Mouse (Mus musculus) limb, embryonic 13.5 days (tissue): Measurements from ENCODE around the gene Btn2a2. TPM values are rescaled to one million over a fixed set of nuclear protein-coding genes. Genes with fewer than 3 reads are reported as not detected.

Source experiments
- ATAC-seq: fragments of 200-750 bp; cut with Nextera tagmentation; 2 replicates; pipeline ENCODE4 v1.8.0; 2017; ENCODE audit warnings: low read depth, moderate number of reproducible peaks, moderate TSS enrichment; ENCODE audit not compliant: low FRiP score
- H3K27ac ChIP-seq: fragments of 300-500 bp; sonication (generic); 2 replicates; pipeline ENCODE4 v1.5.1; 2015; ENCODE audit warnings: inconsistent platforms, mild to moderate bottlenecking, moderate library complexity
- H3K27me3 ChIP-seq: fragments of 300-500 bp; sonication (generic); 2 replicates; pipeline ENCODE4 v1.6.1; 2015; ENCODE audit warnings: mild to moderate bottlenecking, inconsistent platforms
- H3K36me3 ChIP-seq: fragments of 300-500 bp; sonication (generic); 2 replicates; pipeline ENCODE4 v1.6.1; 2015; ENCODE audit warnings: inconsistent platforms, mild to moderate bottlenecking, moderate library complexity
- H3K4me1 ChIP-seq: fragments of 300-500 bp; sonication (generic); 2 replicates; pipeline ENCODE4 v1.6.1; 2015; ENCODE audit warnings: inconsistent platforms
- H3K4me2 ChIP-seq: fragments of 300-500 bp; sonication (generic); replicated peaks from 2 replicates; pipeline ENCODE4 v1.6.1; 2015; ENCODE audit warnings: inconsistent platforms, mild to moderate bottlenecking, moderate library complexity
- H3K4me3 ChIP-seq: fragments of 300-500 bp; sonication (generic); 2 replicates; pipeline ENCODE4 v1.5.1; 2015; ENCODE audit warnings: moderate library complexity, mild to moderate bottlenecking, inconsistent platforms
- H3K9ac ChIP-seq: fragments of 300-500 bp; sonication (generic); 2 replicates; pipeline ENCODE4 v1.6.1; 2015; ENCODE audit warnings: mild to moderate bottlenecking, inconsistent platforms
- H3K9me3 ChIP-seq: fragments of 300-500 bp; sonication (generic); 2 replicates; pipeline ENCODE4 v1.6.1; 2016; ENCODE audit warnings: inconsistent platforms
- WGBS: fragments of 180-500 bp; shearing (Covaris S2); methylation state at CpG from one replicate; pipeline ENCODE4 v1.1.7; 2015; 5-methylcytosine and 5-hydroxymethylcytosine counted together
- polyA plus RNA-seq: library from polyadenylated mRNA; unstranded; fragments of >200 nt; fragmentation: Nextera tagmentation; extraction: Ambion mirVana; gene quantifications from 2 replicates; pipeline ENCODE4 v1.2.1, GENCODE M21; 2015

Gene Btn2a2
- polyA plus RNA-seq, 1 experiment from 2014 or later, result 1.5 TPM

DNA sequence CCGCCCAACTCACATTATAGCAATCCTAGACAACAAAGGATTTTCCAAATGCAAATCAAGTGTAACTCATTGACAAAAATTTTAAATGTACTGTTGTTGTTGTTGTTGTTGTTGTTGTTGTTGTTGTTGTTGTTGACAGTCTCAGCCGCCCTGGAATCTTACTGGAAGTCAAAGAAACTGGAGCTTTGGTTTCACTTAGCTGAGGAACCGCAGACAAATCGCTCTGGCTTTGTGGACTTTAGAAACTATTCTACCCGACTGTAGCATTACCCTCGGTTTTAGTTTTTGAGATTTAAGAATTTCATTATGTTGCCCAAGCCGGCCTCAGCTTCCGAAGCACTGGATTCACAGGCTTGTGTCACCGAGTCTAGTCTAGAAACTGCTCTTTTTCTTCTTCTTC, 34.7 kb downstream of the Btn2a2 start:
- peak overlapping the region; percentile 89 for H3K27ac ChIP-seq
- ATAC-seq, result 0 out of 2 replicates have a peak, but pooled peaks have one; percentile 16
- H3K27me3 ChIP-seq, result no peaks in the 10 kb centered on the region; the same call in none of the 2 replicates
- WGBS, result 1% methylated on average over 9 of the region's 9 CpGs
- H3K36me3 ChIP-seq, result no peaks in the 10 kb centered on the region
- H3K9me3 ChIP-seq, result no peaks in the 10 kb centered on the region
- H3K9ac ChIP-seq, result peak overlapping the region; percentile 78
- H3K4me3 ChIP-seq, result peak overlapping the region; percentile 68
- H3K4me2 ChIP-seq, result peak overlapping the region; percentile 62
- H3K4me1 ChIP-seq, result no peaks in the 10 kb centered on the region

DNA sequence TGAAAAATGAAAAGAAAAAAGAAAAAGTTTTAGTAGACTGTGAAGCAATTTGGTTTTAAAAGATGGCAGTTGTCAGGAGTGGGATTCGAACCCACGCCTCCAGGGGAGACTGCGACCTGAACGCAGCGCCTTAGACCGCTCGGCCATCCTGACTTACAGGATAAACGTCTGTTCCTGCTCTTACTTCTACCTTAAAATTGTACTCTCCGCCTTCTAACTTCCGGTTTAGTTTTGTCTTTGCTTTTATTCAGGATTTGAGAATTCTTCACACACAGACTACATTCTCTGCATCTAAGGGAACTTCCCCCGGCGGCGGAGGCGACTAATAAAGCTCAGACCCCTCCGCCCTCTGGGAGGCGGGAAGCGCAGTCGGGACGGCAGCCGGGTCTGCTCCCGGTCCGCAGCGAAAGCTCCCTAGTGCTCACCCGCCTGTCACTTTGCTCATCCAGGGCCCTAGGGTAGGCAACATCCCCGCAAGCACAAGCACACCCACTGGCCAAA, 35.2 kb downstream of the Btn2a2 start:
- ATAC-seq, result peak; percentile 87
- no peaks in the 10 kb centered on the region for H3K36me3 ChIP-seq
- H3K27me3 ChIP-seq, result no peaks in the 10 kb centered on the region; the same call in 1 of the 2 replicates
- H3K4me2 ChIP-seq, result peak overlapping the region; percentile 62
- H3K4me3 ChIP-seq, result peak overlapping the region; percentile 68
- under 1% methylated on average over 25 of the region's 25 CpGs for WGBS
- peak overlapping the region; percentile 78 for H3K9ac ChIP-seq
- no peaks in the 10 kb centered on the region for H3K4me1 ChIP-seq
- no peaks in the 10 kb centered on the region for H3K9me3 ChIP-seq
- H3K27ac ChIP-seq, result peak overlapping the region; percentile 89

DNA sequence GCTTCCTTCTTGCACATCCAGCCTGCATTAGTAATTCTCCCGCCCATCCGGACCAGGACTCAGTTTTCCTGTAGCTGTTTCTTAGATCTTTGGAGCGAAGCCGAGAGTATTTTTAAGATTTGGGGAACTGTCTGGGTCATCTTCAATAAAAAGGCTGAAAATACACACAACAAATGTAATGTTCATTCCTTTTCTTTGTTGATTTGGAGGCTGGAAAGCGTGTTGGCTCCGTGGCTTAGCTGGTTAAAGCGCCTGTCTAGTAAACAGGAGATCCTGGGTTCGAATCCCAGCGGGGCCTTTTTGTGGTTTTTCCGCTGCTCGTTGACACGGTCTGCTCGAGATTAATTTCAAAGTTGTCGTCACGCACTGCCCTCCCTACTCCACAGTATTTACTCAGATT, 38.3 kb downstream of the Btn2a2 start:
- Histone ChIP-seq H3K9ac (peak overlapping the region; percentile 67), H3K4me1 (no peaks in the 10 kb centered on the region), H3K27me3 (no peaks in the 10 kb centered on the region), H3K4me2 (peak overlapping the region; percentile 73), H3K9me3 (no peaks in the 10 kb centered on the region), H3K4me3 (peak overlapping the region; percentile 59), H3K36me3 (no peaks in the 10 kb centered on the region), H3K27ac (peak overlapping the region; percentile 48; the same call in 1 of the 2 replicates)
- under 1% methylated on average over 15 of the region's 15 CpGs for WGBS
- ATAC-seq, result no peak

DNA sequence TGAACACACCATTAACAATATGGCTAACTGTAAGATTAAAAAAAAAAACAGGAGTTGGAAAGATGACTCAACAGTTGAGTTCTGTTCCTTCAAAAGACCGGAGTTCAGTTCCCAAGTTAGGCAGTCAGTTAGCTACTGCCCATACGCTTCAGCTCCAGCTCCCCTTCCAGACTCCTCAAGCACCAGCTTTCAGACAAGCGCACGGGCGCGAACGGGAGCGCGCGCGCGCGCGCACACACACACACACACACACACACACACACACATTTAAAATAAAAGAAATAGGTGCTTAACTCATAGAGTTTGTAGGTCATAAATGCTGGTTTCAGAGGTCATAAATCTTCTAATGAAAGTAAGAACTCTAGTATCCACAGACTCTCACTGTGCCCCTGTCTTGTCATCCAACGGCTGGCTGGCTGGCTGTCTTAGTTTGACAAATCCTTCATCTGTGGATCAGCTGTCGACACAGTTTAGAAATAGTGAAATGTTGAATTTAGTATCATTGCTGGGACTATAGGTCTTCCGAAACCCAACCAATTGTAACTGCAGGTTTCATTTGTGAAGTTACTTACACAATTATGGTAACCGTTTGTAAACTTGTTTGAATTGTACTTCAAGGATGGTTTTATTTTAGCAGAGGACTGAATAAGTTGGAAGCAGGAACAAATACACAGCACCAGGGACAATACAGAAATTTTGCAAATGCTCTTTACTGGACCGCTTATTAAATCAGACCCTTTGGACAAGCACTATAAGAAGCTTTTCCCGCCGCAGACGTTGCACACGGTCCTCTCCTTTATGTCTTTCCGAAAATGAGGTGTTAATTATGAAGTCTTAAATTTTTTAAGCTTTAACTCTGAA, 39.2 kb downstream of the Btn2a2 start:
- Histone ChIP-seq H3K27me3 (no peaks in the 10 kb centered on the region), H3K9ac (peak overlapping the region; percentile 67), H3K9me3 (no peaks in the 10 kb centered on the region), H3K36me3 (no peaks in the 10 kb centered on the region), H3K27ac (no peak overlapping the region), H3K4me3 (peak overlapping the region; percentile 59), H3K4me1 (peaks cover 4% of the 10 kb centered on the region; the same call in 1 of the 2 replicates), H3K4me2 (peak overlapping the region; percentile 73)
- under 1% methylated on average over 24 of the region's 24 CpGs for WGBS
- ATAC-seq, result no peak

DNA sequence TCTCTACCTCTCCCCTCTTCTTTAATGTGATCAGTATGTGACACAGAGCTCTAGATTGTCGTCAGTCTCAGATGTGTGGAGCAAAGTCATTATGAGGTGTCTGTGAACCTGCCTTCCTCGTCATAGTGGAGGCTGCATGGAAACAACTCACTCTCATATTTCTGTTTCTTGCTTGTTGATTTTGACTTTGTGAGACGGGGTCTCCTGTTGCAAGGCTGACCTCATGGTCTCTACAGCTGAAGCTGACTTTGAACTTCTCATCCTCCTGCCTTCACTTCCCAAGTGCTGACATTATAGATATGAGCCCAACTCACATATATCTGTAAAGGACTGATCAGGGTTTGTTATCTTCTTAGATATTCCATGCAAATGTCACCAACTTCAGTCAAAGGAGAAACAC, 39.9 kb downstream of the Btn2a2 start:
- Histone ChIP-seq H3K27me3 (no peaks in the 10 kb centered on the region), H3K4me2 (peak overlapping the region; percentile 73), H3K9me3 (no peaks in the 10 kb centered on the region), H3K4me3 (peak overlapping the region; percentile 59), H3K4me1 (peaks cover 9% of the 10 kb centered on the region; the same call in 1 of the 2 replicates), H3K36me3 (no peaks in the 10 kb centered on the region), H3K9ac (peak overlapping the region; percentile 67), H3K27ac (no peak overlapping the region)
- 37% methylated on average over 3 of the region's 3 CpGs for WGBS
- no peak for ATAC-seq

DNA sequence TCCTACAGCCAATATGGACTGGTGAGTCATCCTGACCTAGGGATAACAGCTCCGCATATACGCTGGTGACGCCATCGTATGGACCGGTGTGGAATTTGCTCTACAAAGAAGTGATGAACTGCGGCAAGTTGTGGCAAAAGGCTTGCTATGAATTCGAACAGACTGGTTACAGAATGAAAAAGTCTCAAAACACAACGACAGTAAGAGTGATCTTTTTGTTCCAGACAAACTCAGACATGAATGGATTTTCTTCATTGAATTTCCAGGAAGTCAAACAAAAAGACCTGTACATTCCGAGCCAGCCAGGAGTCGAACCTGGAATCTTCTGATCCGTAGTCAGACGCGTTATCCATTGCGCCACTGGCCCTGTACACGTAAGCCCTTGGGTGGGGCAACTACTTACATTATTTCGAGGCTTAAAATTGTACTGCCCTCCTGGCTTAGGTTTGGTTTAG, 42.1 kb downstream of the Btn2a2 start:
- peak; percentile 71 for ATAC-seq
- H3K4me1 ChIP-seq, result peaks cover 9% of the 10 kb centered on the region; the same call in 1 of the 2 replicates
- peak overlapping the region; percentile 70 for H3K4me3 ChIP-seq
- no peaks in the 10 kb centered on the region for H3K27me3 ChIP-seq
- H3K9me3 ChIP-seq, result no peaks in the 10 kb centered on the region
- H3K27ac ChIP-seq, result peak overlapping the region; percentile 99; the same call in 1 of the 2 replicates
- peak overlapping the region; percentile 70 for H3K4me2 ChIP-seq
- no peaks in the 10 kb centered on the region for H3K36me3 ChIP-seq
- WGBS, result under 1% methylated on average over 16 of the region's 16 CpGs
- peak overlapping the region; percentile 63 for H3K9ac ChIP-seq

DNA sequence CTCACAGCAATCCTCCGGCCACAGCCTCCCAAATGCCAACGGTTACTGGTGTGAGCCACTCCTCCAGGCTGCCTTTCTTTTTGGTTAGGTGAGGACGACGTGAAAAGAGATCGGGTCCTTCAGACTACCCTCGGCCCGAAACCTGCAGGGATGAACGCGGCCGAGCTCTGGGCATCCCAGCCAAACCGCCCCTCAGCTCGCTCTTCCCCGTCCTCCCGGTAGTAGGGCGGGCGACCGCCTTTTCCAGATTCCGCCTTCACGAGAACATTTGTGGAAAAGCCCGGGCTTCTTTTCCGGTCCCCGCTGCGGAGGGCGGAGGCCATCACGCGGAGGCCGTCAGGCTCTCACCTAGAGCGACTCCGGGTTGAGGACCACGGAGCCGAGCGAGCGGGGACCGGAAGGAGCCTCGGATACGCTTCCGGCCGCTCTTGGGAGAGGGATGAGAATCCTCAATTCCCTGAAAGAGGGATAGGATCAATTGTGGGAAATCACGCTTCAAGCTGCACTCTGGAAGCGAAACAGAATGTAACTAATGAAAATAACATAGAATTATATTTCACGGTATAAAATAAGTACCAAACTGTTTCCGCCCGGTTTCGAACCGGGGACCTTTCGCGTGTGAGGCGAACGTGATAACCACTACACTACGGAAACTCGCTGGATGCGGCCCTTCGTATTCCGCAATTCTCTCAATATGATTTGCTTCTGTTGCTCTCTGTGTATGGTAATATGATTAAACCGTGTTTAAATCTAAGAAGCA, 42.9 kb downstream of the Btn2a2 start:
- H3K4me3 ChIP-seq, result peak overlapping the region; percentile 70
- peak; percentile 91 for ATAC-seq
- under 1% methylated on average over 55 of the region's 55 CpGs for WGBS
- no peaks in the 10 kb centered on the region for H3K9me3 ChIP-seq
- H3K36me3 ChIP-seq, result no peaks in the 10 kb centered on the region
- peak overlapping the region; percentile 99 for H3K27ac ChIP-seq
- H3K27me3 ChIP-seq, result no peaks in the 10 kb centered on the region
- H3K4me1 ChIP-seq, result peaks cover 9% of the 10 kb centered on the region; the same call in 1 of the 2 replicates
- peak overlapping the region; percentile 70 for H3K4me2 ChIP-seq
- H3K9ac ChIP-seq, result peak overlapping the region; percentile 83

DNA sequence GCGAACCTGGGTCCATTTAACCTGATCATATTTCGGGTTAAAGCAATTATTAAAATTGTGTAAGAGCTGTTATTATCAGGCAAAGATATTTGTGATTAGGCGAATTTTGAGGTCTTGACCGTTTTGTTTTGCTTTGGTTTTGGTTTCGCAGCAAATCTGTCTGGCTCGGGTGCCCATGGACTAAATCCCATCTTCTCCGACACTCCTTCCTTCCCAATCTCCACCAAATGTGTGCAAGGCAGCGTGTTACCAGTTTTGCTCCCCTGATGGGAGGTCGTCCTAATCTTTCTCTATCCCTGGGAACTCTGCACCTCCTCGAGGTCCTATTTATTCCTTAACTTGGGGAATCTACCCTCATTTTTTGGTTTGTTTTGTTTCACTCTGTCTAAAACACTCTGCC, 43.5 kb downstream of the Btn2a2 start:
- no peak for ATAC-seq
- Histone ChIP-seq H3K4me2 (peak overlapping the region; percentile 70), H3K9me3 (no peaks in the 10 kb centered on the region), H3K27ac (peak overlapping the region; percentile 99), H3K4me3 (peak overlapping the region; percentile 70), H3K36me3 (no peaks in the 10 kb centered on the region), H3K9ac (peak overlapping the region; percentile 83), H3K27me3 (no peaks in the 10 kb centered on the region), H3K4me1 (peaks cover 9% of the 10 kb centered on the region; the same call in 1 of the 2 replicates)
- 3% methylated on average over 10 of the region's 10 CpGs for WGBS

DNA sequence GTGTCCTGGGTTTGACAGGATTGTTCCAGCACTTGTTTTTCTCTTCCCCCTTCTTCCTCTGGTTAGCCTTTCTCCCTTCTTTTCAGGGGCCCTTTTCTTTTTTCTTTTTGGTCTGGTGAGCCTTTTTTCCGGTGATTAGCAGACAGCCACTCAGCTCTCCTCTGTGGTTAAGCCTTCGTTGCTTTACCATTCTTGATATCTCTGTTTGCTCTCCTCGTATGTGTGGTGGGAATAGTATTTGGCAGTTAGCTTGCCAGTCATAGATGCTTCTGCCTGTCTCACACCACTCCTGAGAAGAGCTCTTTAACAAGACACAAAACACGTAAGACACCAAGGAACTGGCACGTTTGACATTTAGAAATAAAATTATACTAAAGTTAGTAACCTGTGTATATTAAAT, 44.2 kb downstream of the Btn2a2 start:
- Histone ChIP-seq H3K4me2 (peak overlapping the region; percentile 70), H3K9ac (0 out of 2 replicates have a peak overlapping the region, but pooled peaks have one; percentile 48), H3K36me3 (no peaks in the 10 kb centered on the region), H3K4me1 (peaks cover 9% of the 10 kb centered on the region; the same call in 1 of the 2 replicates), H3K27ac (no peak overlapping the region; the same call in 1 of the 2 replicates), H3K9me3 (no peaks in the 10 kb centered on the region), H3K27me3 (no peaks in the 10 kb centered on the region), H3K4me3 (peak overlapping the region; percentile 70; the same call in 1 of the 2 replicates)
- 66% methylated on average over 5 of the region's 5 CpGs for WGBS
- ATAC-seq, result no peak

DNA sequence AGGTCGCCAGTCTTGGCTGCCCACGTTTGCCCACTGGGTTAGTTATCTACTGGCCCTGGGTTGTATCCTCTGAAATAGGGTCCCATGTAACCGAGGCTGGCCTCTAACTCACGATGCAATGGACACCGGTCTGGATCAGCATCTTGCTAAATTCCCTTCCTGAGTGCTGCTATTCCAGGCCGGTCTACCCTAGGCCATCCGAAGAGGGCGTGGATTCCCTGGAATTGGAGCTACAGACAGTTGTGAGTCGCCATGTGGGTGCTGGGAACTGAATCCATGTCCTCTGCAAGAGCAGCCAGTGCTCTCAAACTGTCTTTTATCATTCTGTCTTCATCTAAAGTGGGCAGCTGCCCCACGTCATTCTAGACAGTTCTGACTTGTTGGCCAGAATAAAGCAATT, 48.8 kb downstream of the Btn2a2 start:
- H3K4me1 ChIP-seq, result peaks cover 16% of the 10 kb centered on the region; the same call in 1 of the 2 replicates
- H3K4me2 ChIP-seq, result no peak overlapping the region
- H3K27me3 ChIP-seq, result no peaks in the 10 kb centered on the region
- no peak for ATAC-seq
- no peak overlapping the region for H3K9ac ChIP-seq
- H3K27ac ChIP-seq, result no peak overlapping the region
- no peak overlapping the region for H3K4me3 ChIP-seq
- H3K9me3 ChIP-seq, result no peaks in the 10 kb centered on the region
- 72% methylated on average over 10 of the region's 10 CpGs for WGBS
- H3K36me3 ChIP-seq, result no peaks in the 10 kb centered on the region

DNA sequence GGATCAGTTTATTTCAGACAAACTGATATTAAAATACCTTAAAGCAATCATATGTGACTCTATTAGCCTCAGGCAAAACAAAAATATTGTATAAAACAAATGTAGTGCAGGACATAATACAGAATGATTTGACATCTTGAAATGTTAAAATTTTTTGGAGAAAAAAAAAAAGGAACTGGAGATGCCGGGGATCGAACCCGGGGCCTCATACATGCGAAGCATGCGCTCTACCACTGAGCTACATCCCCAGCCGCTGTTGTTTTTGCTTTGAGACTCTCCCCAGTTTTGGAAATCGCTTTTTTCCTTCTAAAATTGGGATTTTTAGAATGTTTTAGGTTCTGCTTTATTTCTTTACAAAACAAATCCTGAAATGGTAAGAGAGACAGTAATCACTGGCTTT, 50.1 kb downstream of the Btn2a2 start:
- ATAC-seq, result peak; percentile 45; the same call in 1 of the 2 replicates
- H3K27me3 ChIP-seq, result no peaks in the 10 kb centered on the region
- 0% methylated on average over 7 of the region's 7 CpGs for WGBS
- H3K9me3 ChIP-seq, result no peaks in the 10 kb centered on the region
- 0 out of 2 replicates have a peak overlapping the region, but pooled peaks have one; percentile 10 for H3K27ac ChIP-seq
- no peaks in the 10 kb centered on the region for H3K36me3 ChIP-seq
- peaks cover 13% of the 10 kb centered on the region; the same call in 1 of the 2 replicates for H3K4me1 ChIP-seq
- peak overlapping the region; percentile 59 for H3K4me3 ChIP-seq
- H3K4me2 ChIP-seq, result peak overlapping the region; percentile 68
- H3K9ac ChIP-seq, result 0 out of 2 replicates have a peak overlapping the region, but pooled peaks have one; percentile 35
